Mouse (Mus musculus): ENCODE measurements at regions not wholly inside any gene's neighbourhood (a gene's known extent, or its start where the extent isn't known, plus 50 kb on each side); places are given as distances from the start of the nearest gene placed in this dataset.

DNA sequence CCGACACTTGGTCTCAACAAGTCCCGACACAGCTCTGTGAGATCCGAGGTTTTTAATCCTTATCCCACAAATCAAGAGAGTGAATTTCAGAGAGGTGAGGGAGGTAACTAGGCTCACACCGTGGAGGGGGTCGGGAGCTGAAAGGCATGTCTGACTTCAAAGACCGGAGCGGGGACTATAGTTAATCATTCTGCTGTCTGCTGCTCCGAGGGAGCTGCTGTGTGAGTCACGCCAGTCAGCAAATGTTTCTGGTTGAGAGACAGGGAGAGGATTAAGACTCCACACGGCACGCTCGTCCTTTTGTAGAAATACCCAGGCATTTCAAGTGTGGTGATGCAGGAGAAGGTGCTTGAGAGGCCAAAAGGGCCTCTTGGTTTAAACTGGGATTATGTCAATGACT is 214.1 kb upstream of the Kcnab2 start:
- TF ChIP-seq CTCF (IDR thresholded peaks at IDR 0.05; ENCODE audit: extremely low read depth, insufficient read length, insufficient replicate concordance, low read depth, low read length) (no peak), POLR2A (IDR thresholded peaks at IDR 0.05; ENCODE audit: low read depth, low read length) (no peak)
